Comparison of ENCODE assay signal across 13 mouse cellular contexts in genomic region chr10:67066421-67066820, GRCm38 (mm10). TPM values are rescaled to one million over a fixed set of nuclear protein-coding genes. Genes with fewer than 3 reads are reported as not detected.
DNase-seq lines count a peak whose midpoint lies in the region; ATAC-seq lines count a peak whose summit lies in the region.
"Had no signal": no experiment of that assay in that cellular context is flagged by ENCODE, and none has a peak within 500 bp of the region (broad histone marks: within the 10 kb centered on the region; RNA-seq: fewer than 3 reads in every experiment).

No protein-coding gene starts in this region.

- H3K27me3 ChIP-seq in midbrain, embryonic 14.5 days (ENCODE audit: control insufficient read depth, insufficient read depth, low read length), result no peaks in the 10 kb centered on the region
- H3K27me3 ChIP-seq in midbrain, embryonic 10.5 days (ENCODE audit: low read depth, poor library complexity, severe bottlenecking), result no peaks in the 10 kb centered on the region
- no peaks in the 10 kb centered on the region for H3K27me3 ChIP-seq in hindbrain, embryonic 11.5 days (ENCODE audit: control insufficient read depth, insufficient read depth, low read length)
- no peaks in the 10 kb centered on the region for H3K27me3 ChIP-seq in neural tube, embryonic 14.5 days (ENCODE audit: control insufficient read depth, insufficient read depth, low read length)
- H3K27me3 ChIP-seq: forebrain, embryonic 12.5 days; intestine, embryonic 15.5 days had no signal

- no peak overlapping the region for H3K4me2 ChIP-seq in midbrain, embryonic 14.5 days (ENCODE audit: low read length)
- no peak overlapping the region for H3K4me2 ChIP-seq in hindbrain, embryonic 11.5 days (replicated peaks; ENCODE audit: low read depth, low read length)
- H3K4me2 ChIP-seq in neural tube, embryonic 14.5 days (ENCODE audit: low read depth, low read length), result no peak overlapping the region
- H3K4me2 ChIP-seq: forebrain, embryonic 12.5 days; intestine, embryonic 15.5 days; lung, embryonic 14.5 days had no signal

- no peak overlapping the region for H3K9ac ChIP-seq in midbrain, embryonic 14.5 days (replicated peaks; ENCODE audit: low read length)
- no peak overlapping the region for H3K9ac ChIP-seq in hindbrain, embryonic 11.5 days (ENCODE audit: low read depth, low read length)
- H3K9ac ChIP-seq in neural tube, embryonic 14.5 days (replicated peaks; ENCODE audit: low read depth, low read length), result no peak overlapping the region
- H3K9ac ChIP-seq: forebrain, embryonic 12.5 days; intestine, embryonic 15.5 days; lung, embryonic 14.5 days had no signal

- DNase-seq in heart, adult 11 months, result peak; percentile 94
- no peak for DNase-seq in heart, postnatal 36 days
- no peak for DNase-seq in midbrain, embryonic 14.5 days
- DNase-seq in midbrain, embryonic 10.5 days (ENCODE audit: low spot score), result no peak
- DNase-seq in hindbrain, embryonic 11.5 days (ENCODE audit: low spot score), result no peak
- no peak for DNase-seq in adrenal gland, postnatal 14 days
- no peak for DNase-seq in layer of hippocampus, postnatal 25 days (ENCODE audit: extremely low spot score in 1 of 2, low spot score in 1 of 2)
- DNase-seq: kidney, postnatal 4 days; lung, embryonic 14.5 days; right cerebral cortex, postnatal 25 days had no signal

- no peaks in the 10 kb centered on the region for H3K36me3 ChIP-seq in midbrain, embryonic 14.5 days (ENCODE audit: control insufficient read depth, insufficient read depth, low read length)
- H3K36me3 ChIP-seq in midbrain, embryonic 10.5 days, result 0 out of 2 replicates have a peak, but pooled peaks cover 6% of the 10 kb centered on the region
- H3K36me3 ChIP-seq in hindbrain, embryonic 11.5 days (ENCODE audit: control insufficient read depth, insufficient read depth, low read length), result no peaks in the 10 kb centered on the region
- H3K36me3 ChIP-seq in neural tube, embryonic 14.5 days (ENCODE audit: control insufficient read depth, insufficient read depth, low read length), result no peaks in the 10 kb centered on the region
- H3K36me3 ChIP-seq: forebrain, embryonic 12.5 days; intestine, embryonic 15.5 days had no signal

- intact Hi-C loops in heart, postnatal 36 days (cut with DNase I), result no loop called here

- peak overlapping the region; percentile 74 for H3K27ac ChIP-seq in midbrain, embryonic 14.5 days (replicated peaks; ENCODE audit: low read depth, low read length)
- H3K27ac ChIP-seq in midbrain, embryonic 10.5 days (replicated peaks), result no peak overlapping the region
- H3K27ac ChIP-seq in hindbrain, embryonic 11.5 days (ENCODE audit: low read depth, low read length), result no peak overlapping the region
- peak overlapping the region; percentile 60; the same call in 1 of the 2 replicates for H3K27ac ChIP-seq in neural tube, embryonic 14.5 days (ENCODE audit: low read depth, low read length)
- H3K27ac ChIP-seq: forebrain, embryonic 12.5 days; intestine, embryonic 15.5 days had no signal

- H3K4me1 ChIP-seq in midbrain, embryonic 14.5 days (ENCODE audit: control insufficient read depth, insufficient read depth, low read length), result peaks cover 16% of the 10 kb centered on the region
- H3K4me1 ChIP-seq in midbrain, embryonic 10.5 days, result peaks cover 17% of the 10 kb centered on the region
- peaks cover 3% of the 10 kb centered on the region; the same call in 1 of the 2 replicates for H3K4me1 ChIP-seq in hindbrain, embryonic 11.5 days (replicated peaks; ENCODE audit: control insufficient read depth, insufficient read depth, low read length)
- H3K4me1 ChIP-seq in neural tube, embryonic 14.5 days (ENCODE audit: control insufficient read depth, insufficient read depth, low read length), result peaks cover 10% of the 10 kb centered on the region; the same call in 1 of the 2 replicates

- ATAC-seq in midbrain, embryonic 14.5 days (ENCODE audit: low FRiP score, low TSS enrichment), result no peak
- ATAC-seq in hindbrain, embryonic 11.5 days (ENCODE audit: low FRiP score), result peak; percentile 33
- no peak for ATAC-seq in neural tube, embryonic 14.5 days (ENCODE audit: low read depth)
- ATAC-seq: intestine, embryonic 15.5 days had no signal

- 0 out of 2 replicates have a peak, but pooled peaks cover 4% of the 10 kb centered on the region for H3K9me3 ChIP-seq in midbrain, embryonic 14.5 days (ENCODE audit: control insufficient read depth, low read length)
- peaks cover 3% of the 10 kb centered on the region; the same call in 1 of the 2 replicates for H3K9me3 ChIP-seq in midbrain, embryonic 10.5 days (replicated peaks)
- no peaks in the 10 kb centered on the region for H3K9me3 ChIP-seq in hindbrain, embryonic 11.5 days (ENCODE audit: control insufficient read depth, low read length)
- no peaks in the 10 kb centered on the region for H3K9me3 ChIP-seq in neural tube, embryonic 14.5 days (ENCODE audit: control insufficient read depth, low read length)
- H3K9me3 ChIP-seq: forebrain, embryonic 12.5 days; intestine, embryonic 15.5 days had no signal

- 54% methylated on average over 3 of the region's 3 CpGs for WGBS in midbrain, embryonic 14.5 days
- 79% methylated on average over 3 of the region's 3 CpGs for WGBS in midbrain, embryonic 10.5 days
- WGBS in hindbrain, embryonic 11.5 days, result 58% methylated on average over 3 of the region's 3 CpGs
- WGBS in neural tube, embryonic 14.5 days, result 38% methylated on average over 3 of the region's 3 CpGs

- no peak overlapping the region for H3K4me3 ChIP-seq in midbrain, embryonic 14.5 days (replicated peaks; ENCODE audit: low read depth, low read length)
- no peak overlapping the region for H3K4me3 ChIP-seq in midbrain, embryonic 10.5 days
- no peak overlapping the region for H3K4me3 ChIP-seq in hindbrain, embryonic 11.5 days (ENCODE audit: low read depth, low read length)
- H3K4me3 ChIP-seq in neural tube, embryonic 14.5 days (ENCODE audit: low read depth, low read length), result no peak overlapping the region
- H3K4me3 ChIP-seq: forebrain, embryonic 12.5 days; intestine, embryonic 15.5 days had no signal

RNA-seq across cellular contexts. Expression of gene Jmjd1c, which starts 29.5 kb away (rescaled TPM):
- 10 to 100 TPM; 39.4 to 41.1 TPM for total RNA-seq in heart, postnatal 36 days (2021)
- 54.4 and 56.4 TPM in 2 replicates for polyA plus RNA-seq in midbrain, embryonic 14.5 days (2014; fragmentation: Nextera tagmentation; extraction: Ambion mirVana)
- polyA plus RNA-seq in midbrain, embryonic 10.5 days (2016; fragmentation: Nextera tagmentation; extraction: Ambion mirVana), result 27.1 and 28.4 TPM in 2 replicates
- polyA plus RNA-seq in hindbrain, embryonic 11.5 days (2014; fragmentation: Nextera tagmentation; extraction: Ambion mirVana), result 55.0 and 63.8 TPM in 2 replicates
- polyA plus RNA-seq in neural tube, embryonic 14.5 days (2014; fragmentation: Nextera tagmentation; extraction: Ambion mirVana), result 62.3 and 67.0 TPM in 2 replicates
- total RNA-seq in adrenal gland, postnatal 14 days (2021), result 56.4 and 61.4 TPM in 2 replicates
- 10 to 100 TPM; 80.3 to 98.6 TPM for total RNA-seq in layer of hippocampus, postnatal 25 days (2021)

RNA-seq across cellular contexts. Expression of gene Reep3, which starts 30.3 kb away (rescaled TPM):
- 10 to 100 TPM; 22.2 to 22.5 TPM for total RNA-seq in heart, postnatal 36 days (2021)
- polyA plus RNA-seq in midbrain, embryonic 14.5 days (2014; fragmentation: Nextera tagmentation; extraction: Ambion mirVana), result 30.5 and 35.5 TPM in 2 replicates
- 31.7 and 36.7 TPM in 2 replicates for polyA plus RNA-seq in midbrain, embryonic 10.5 days (2016; fragmentation: Nextera tagmentation; extraction: Ambion mirVana)
- 46.4 and 53.8 TPM in 2 replicates for polyA plus RNA-seq in hindbrain, embryonic 11.5 days (2014; fragmentation: Nextera tagmentation; extraction: Ambion mirVana)
- 37.7 and 48.7 TPM in 2 replicates for polyA plus RNA-seq in neural tube, embryonic 14.5 days (2014; fragmentation: Nextera tagmentation; extraction: Ambion mirVana)
- 47.1 and 48.2 TPM in 2 replicates for total RNA-seq in adrenal gland, postnatal 14 days (2021)
- 10 to 100 TPM; 22.8 to 24.2 TPM for total RNA-seq in layer of hippocampus, postnatal 25 days (2021)

Comparison
In these comparisons a context has a peak if more than half of its experiments do, and no peak if none do; other contexts are left out.
1. H3K27ac ChIP-seq: peak in midbrain, embryonic 14.5 days (single experiment) and neural tube, embryonic 14.5 days (single experiment); none in midbrain, embryonic 10.5 days (single experiment) and hindbrain, embryonic 11.5 days (single experiment).